Mouse (Mus musculus) forebrain, embryonic 10.5 days (tissue): Measurements from ENCODE around the gene Epb41l2. TPM values are rescaled to one million over a fixed set of nuclear protein-coding genes. Genes with fewer than 3 reads are reported as not detected.

Source experiments
- DNase-seq: peaks from one replicate; pipeline ENCODE4 v3.0.0-alpha.2; 2017; ENCODE audit warnings: low spot score; ENCODE audit errors: extremely low spot score
- H3K27ac ChIP-seq: fragments of 300-500 bp; sonication (generic); 2 replicates; pipeline ENCODE4 v1.5.1; 2016; ENCODE audit warnings: mild to moderate bottlenecking
- H3K27me3 ChIP-seq: fragments of 300-500 bp; sonication (generic); 2 replicates; pipeline ENCODE4 v1.6.1; 2016; ENCODE audit warnings: mild to moderate bottlenecking; ENCODE audit not compliant: poor library complexity, severe bottlenecking
- H3K36me3 ChIP-seq: fragments of 300-500 bp; sonication (generic); replicated peaks from 2 replicates; pipeline ENCODE4 v1.6.1; 2016; ENCODE audit warnings: mild to moderate bottlenecking, moderate library complexity
- H3K4me1 ChIP-seq: fragments of 300-500 bp; sonication (generic); 2 replicates; pipeline ENCODE4 v1.6.1; 2016
- H3K4me3 ChIP-seq: fragments of 300-500 bp; sonication (generic); 2 replicates; pipeline ENCODE4 v1.5.1; 2016; ENCODE audit warnings: mild to moderate bottlenecking, moderate library complexity
- H3K9me3 ChIP-seq: fragments of 300-500 bp; sonication (generic); 2 replicates; pipeline ENCODE4 v1.6.1; 2016; ENCODE audit warnings: mild to moderate bottlenecking, moderate library complexity
- WGBS: fragments of 180-500 bp; shearing (Covaris S2); methylation state at CpG from one replicate; pipeline ENCODE4 v1.1.7; 2016; 5-methylcytosine and 5-hydroxymethylcytosine counted together
- polyA plus RNA-seq: library from polyadenylated mRNA; unstranded; fragments of >200 nt; fragmentation: Nextera tagmentation; extraction: Ambion mirVana; gene quantifications from 2 replicates; pipeline ENCODE4 v1.2.1, GENCODE M21; 2016

Epb41l2 gene
- polyA plus RNA-seq, 1 experiment from 2014 or later, result 42.7 TPM

- no peaks in the 10 kb centered on the region for H3K4me1 ChIP-seq
- no peak overlapping the region for H3K27ac ChIP-seq
- H3K36me3 ChIP-seq, result peaks cover 9% of the 10 kb centered on the region
- no peaks in the 10 kb centered on the region for H3K27me3 ChIP-seq
- DNase-seq, result no peak
- no peaks in the 10 kb centered on the region for H3K9me3 ChIP-seq
- H3K4me3 ChIP-seq, result no peak overlapping the region
- WGBS, result 65% methylated on average over 10 of the region's 10 CpGs
These were observed 139.9 kb downstream of the Epb41l2 start for GRCm38 (mm10) chr10:25499323-25500071.

GRCm38 (mm10) chr10:25503250-25503649 lies 143.7 kb downstream of the Epb41l2 start:
- 95% methylated on average over 5 of the region's 5 CpGs for WGBS
- H3K4me3 ChIP-seq, result no peak overlapping the region
- H3K4me1 ChIP-seq, result no peaks in the 10 kb centered on the region
- H3K9me3 ChIP-seq, result no peaks in the 10 kb centered on the region
- H3K27ac ChIP-seq, result no peak overlapping the region
- H3K27me3 ChIP-seq, result no peaks in the 10 kb centered on the region
- H3K36me3 ChIP-seq, result peaks cover 13% of the 10 kb centered on the region
- no peak for DNase-seq

GRCm38 (mm10) chr10:25513821-25514220 lies 154.2 kb downstream of the Epb41l2 start:
- no peaks in the 10 kb centered on the region for H3K27me3 ChIP-seq
- no peak for DNase-seq
- H3K4me3 ChIP-seq, result no peak overlapping the region
- no peaks in the 10 kb centered on the region for H3K9me3 ChIP-seq
- H3K27ac ChIP-seq, result no peak overlapping the region
- 79% methylated on average over 1 of the region's 1 CpGs for WGBS
- H3K36me3 ChIP-seq, result peaks cover 23% of the 10 kb centered on the region
- no peaks in the 10 kb centered on the region for H3K4me1 ChIP-seq

- 76% methylated on average over 3 of the region's 3 CpGs for WGBS
- no peaks in the 10 kb centered on the region for H3K9me3 ChIP-seq
- H3K36me3 ChIP-seq, result peaks cover 19% of the 10 kb centered on the region
- H3K4me1 ChIP-seq, result no peaks in the 10 kb centered on the region
- no peak overlapping the region for H3K4me3 ChIP-seq
- H3K27me3 ChIP-seq, result no peaks in the 10 kb centered on the region
- no peak for DNase-seq
- no peak overlapping the region for H3K27ac ChIP-seq
These were observed 160.4 kb downstream of the Epb41l2 start for GRCm38 (mm10) chr10:25519954-25520353.

- no peaks in the 10 kb centered on the region for H3K27me3 ChIP-seq
- H3K27ac ChIP-seq, result no peak overlapping the region
- WGBS, result 85% methylated on average over 5 of the region's 5 CpGs
- H3K4me1 ChIP-seq, result no peaks in the 10 kb centered on the region
- peaks cover 15% of the 10 kb centered on the region for H3K36me3 ChIP-seq
- H3K4me3 ChIP-seq, result no peak overlapping the region
- no peak for DNase-seq
- no peaks in the 10 kb centered on the region for H3K9me3 ChIP-seq
These were observed 160.8 kb downstream of the Epb41l2 start for GRCm38 (mm10) chr10:25520428-25520827.

DNA sequence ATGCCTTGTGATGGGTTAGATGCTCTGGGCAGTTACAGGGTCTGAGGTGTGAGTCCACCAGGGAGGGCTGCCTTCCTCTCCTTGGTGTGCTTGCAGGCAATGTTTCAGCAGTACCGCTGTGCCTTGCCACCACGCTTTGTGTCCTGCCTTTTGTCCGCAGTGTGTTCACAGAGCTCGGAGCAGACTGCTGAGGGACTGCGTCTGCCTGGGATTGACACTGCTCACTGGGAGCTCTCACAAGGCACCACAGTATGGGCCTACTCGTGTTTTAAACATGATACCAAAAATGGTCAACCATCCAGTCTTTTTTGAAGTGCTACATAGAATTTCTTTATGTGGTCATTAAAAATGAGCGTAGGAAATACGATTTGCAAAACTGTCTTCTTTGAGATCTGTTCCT lies 164.1 kb downstream of the Epb41l2 start:
- no peak overlapping the region for H3K27ac ChIP-seq
- no peak overlapping the region for H3K4me3 ChIP-seq
- H3K9me3 ChIP-seq, result no peaks in the 10 kb centered on the region
- H3K36me3 ChIP-seq, result no peaks in the 10 kb centered on the region
- 87% methylated on average over 8 of the region's 8 CpGs for WGBS
- H3K27me3 ChIP-seq, result no peaks in the 10 kb centered on the region
- DNase-seq, result no peak
- no peaks in the 10 kb centered on the region for H3K4me1 ChIP-seq

DNA sequence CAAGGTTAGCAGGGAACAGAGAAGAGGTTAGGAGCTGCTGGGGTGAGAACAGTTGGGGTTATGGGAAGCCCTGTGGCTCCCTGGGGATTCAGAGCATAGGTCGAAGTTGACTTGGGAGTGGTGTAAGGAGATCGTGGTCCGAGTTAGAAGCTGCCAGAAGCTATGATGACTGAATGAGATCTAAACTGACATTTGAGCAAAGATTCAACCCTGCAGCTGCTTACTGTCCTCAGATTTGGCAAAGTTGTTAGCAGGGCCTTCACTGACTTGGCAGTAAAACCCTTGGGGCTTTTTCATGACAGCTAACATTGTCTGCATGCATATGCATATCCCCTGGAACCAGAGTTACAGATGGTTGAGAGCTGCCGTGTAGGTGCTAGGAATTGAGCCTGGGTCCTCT lies 166.6 kb downstream of the Epb41l2 start:
- H3K36me3 ChIP-seq, result no peaks in the 10 kb centered on the region
- no peak overlapping the region for H3K4me3 ChIP-seq
- no peaks in the 10 kb centered on the region for H3K9me3 ChIP-seq
- H3K4me1 ChIP-seq, result no peaks in the 10 kb centered on the region
- H3K27ac ChIP-seq, result no peak overlapping the region
- H3K27me3 ChIP-seq, result no peaks in the 10 kb centered on the region
- DNase-seq, result no peak
- 89% methylated on average over 4 of the region's 4 CpGs for WGBS

GRCm38 (mm10) chr10:25526622-25527021 lies 167.0 kb downstream of the Epb41l2 start:
- no peak for DNase-seq
- H3K27me3 ChIP-seq, result no peaks in the 10 kb centered on the region
- 92% methylated on average over 4 of the region's 4 CpGs for WGBS
- no peak overlapping the region for H3K4me3 ChIP-seq
- H3K4me1 ChIP-seq, result no peaks in the 10 kb centered on the region
- no peaks in the 10 kb centered on the region for H3K9me3 ChIP-seq
- no peak overlapping the region for H3K27ac ChIP-seq
- no peaks in the 10 kb centered on the region for H3K36me3 ChIP-seq

DNA sequence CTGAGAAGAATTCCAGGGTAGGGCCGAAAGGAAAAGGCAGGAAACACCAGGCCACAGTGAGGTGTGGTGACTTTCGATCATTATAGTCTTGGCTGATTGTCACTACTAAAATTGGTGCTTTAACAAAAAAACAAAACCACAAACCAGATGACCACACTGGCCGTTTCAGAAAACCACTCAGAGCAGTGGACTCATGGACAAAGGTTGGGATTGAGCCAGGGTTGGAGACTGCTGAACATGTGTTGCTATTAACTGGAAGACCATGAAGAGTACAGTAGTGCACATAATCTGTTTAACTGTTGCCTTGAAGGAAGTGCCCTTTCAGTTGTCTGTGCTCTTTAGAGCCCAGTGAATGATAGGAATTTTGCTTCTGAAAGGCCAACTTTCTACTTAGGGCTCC lies 167.5 kb downstream of the Epb41l2 start:
- DNase-seq, result no peak
- 87% methylated on average over 3 of the region's 3 CpGs for WGBS
- no peaks in the 10 kb centered on the region for H3K9me3 ChIP-seq

DNA sequence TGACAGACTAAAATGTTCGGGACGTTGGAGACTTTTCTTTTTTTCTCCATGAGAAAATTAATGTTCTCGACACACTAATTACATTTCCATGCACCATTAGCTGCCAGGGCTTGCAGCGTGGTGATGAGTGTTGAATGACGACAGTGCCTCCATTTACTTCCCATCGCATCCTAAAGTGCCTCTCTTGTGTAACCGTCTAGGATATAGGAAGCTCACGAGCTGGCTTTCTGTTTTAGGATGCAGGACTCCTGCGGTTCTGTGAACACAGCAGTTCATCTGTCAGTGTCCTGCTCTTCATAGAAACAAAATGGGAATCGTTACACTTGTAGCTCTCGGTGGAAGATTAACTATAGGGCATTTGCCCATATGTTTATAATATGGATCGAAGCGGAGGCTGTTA lies 171.7 kb downstream of the Epb41l2 start:
- Histone ChIP-seq H3K4me1 (no peaks in the 10 kb centered on the region), H3K4me3 (no peak overlapping the region), H3K27ac (no peak overlapping the region), H3K36me3 (no peaks in the 10 kb centered on the region), H3K9me3 (no peaks in the 10 kb centered on the region), H3K27me3 (no peaks in the 10 kb centered on the region)
- no peak for DNase-seq
- 90% methylated on average over 13 of the region's 13 CpGs for WGBS

More for the DNA sequence above, 167.5 kb downstream of the Epb41l2 start:
- no peak overlapping the region for H3K4me3 ChIP-seq
- H3K27me3 ChIP-seq, result no peaks in the 10 kb centered on the region
- no peaks in the 10 kb centered on the region for H3K4me1 ChIP-seq
- H3K27ac ChIP-seq, result no peak overlapping the region
- H3K36me3 ChIP-seq, result no peaks in the 10 kb centered on the region

DNA sequence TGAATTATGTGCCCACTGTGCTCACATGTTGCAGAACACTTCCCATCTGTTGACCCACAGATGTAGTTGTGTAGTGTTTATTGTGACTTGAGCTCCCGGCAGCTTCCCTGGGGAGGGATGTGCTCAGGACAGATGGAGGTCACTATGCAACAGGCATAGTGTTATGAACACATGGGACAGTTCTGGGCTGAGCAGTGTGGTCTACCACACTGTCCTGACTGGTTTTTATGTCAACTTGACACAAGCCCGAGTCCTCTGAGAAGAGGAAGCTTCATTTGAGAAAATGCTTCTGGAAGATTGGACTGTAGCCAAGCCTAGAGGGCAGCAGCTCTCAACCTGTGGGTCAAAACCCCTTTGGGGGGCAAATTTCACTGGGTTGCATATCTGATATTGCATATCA lies 173.5 kb downstream of the Epb41l2 start:
- H3K4me1 ChIP-seq, result no peaks in the 10 kb centered on the region
- H3K4me3 ChIP-seq, result no peak overlapping the region
- H3K27ac ChIP-seq, result no peak overlapping the region
- DNase-seq, result no peak
- WGBS, result 88% methylated on average over 2 of the region's 2 CpGs
- H3K27me3 ChIP-seq, result no peaks in the 10 kb centered on the region
- H3K36me3 ChIP-seq, result no peaks in the 10 kb centered on the region
- no peaks in the 10 kb centered on the region for H3K9me3 ChIP-seq

- DNase-seq, result no peak
- Histone ChIP-seq H3K36me3 (no peaks in the 10 kb centered on the region), H3K4me3 (no peak overlapping the region), H3K27ac (no peak overlapping the region), H3K9me3 (no peaks in the 10 kb centered on the region), H3K27me3 (no peaks in the 10 kb centered on the region), H3K4me1 (no peaks in the 10 kb centered on the region)
- 88% methylated on average over 9 of the region's 9 CpGs for WGBS
These were observed 174.1 kb downstream of the Epb41l2 start for GRCm38 (mm10) chr10:25533513-25534246.

- H3K4me1 ChIP-seq, result no peaks in the 10 kb centered on the region
- WGBS, result 92% methylated on average over 5 of the region's 5 CpGs
These were observed 174.9 kb downstream of the Epb41l2 start for GRCm38 (mm10) chr10:25534467-25534866.

More at GRCm38 (mm10) chr10:25534467-25534866, 174.9 kb downstream of the Epb41l2 start:
- no peaks in the 10 kb centered on the region for H3K36me3 ChIP-seq
- no peaks in the 10 kb centered on the region for H3K27me3 ChIP-seq
- H3K4me3 ChIP-seq, result no peak overlapping the region
- DNase-seq, result no peak
- no peaks in the 10 kb centered on the region for H3K9me3 ChIP-seq
- H3K27ac ChIP-seq, result no peak overlapping the region
